Mouse (Mus musculus) lung, postnatal 25 days (tissue): ENCODE measurements at regions not wholly inside any gene's neighbourhood (a gene's known extent, or its start where the extent isn't known, plus 50 kb on each side); places are given as distances from the start of the nearest gene placed in this dataset.

Source experiments
- DNase-seq: peaks from one replicate; pipeline ENCODE4 v3.0.0; 2022; ENCODE audit warnings: low spot score

DNA sequence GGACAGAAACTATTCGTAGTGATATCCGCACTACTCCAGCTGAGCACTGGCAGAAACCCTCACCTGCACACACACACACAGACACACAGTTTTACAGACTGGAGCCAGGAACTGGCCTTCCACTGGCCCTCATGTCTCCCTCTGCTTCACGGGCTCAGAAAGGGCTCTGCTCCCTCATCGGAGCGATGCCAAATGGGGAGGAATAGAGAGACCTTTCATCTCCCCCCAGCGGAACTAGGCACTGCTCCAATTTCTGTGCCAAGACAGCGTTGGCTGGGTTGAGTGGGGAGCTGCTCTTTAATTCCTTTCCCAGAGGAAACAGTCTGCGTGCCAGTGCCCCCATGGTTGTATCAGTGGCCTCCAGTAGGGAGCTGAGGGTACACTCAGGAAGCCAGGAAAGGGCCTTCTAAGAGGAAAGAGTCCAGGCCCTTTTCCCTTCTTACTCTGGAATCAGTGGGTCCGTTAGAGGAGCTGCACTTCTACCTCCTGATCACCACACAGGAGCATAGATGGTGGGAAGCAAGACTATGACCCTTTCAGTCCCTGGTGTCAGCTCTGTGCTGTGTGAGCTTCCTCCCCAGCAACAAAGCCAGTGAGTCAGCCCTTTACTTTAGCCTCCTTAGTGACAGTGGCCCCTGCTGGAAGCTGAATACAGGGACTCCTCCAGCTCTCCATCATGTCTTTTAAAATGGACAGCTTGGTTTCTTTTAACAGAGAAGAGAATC lies 452.7 kb downstream of the Rps24 start:
- DNase-seq: no peak

DNA sequence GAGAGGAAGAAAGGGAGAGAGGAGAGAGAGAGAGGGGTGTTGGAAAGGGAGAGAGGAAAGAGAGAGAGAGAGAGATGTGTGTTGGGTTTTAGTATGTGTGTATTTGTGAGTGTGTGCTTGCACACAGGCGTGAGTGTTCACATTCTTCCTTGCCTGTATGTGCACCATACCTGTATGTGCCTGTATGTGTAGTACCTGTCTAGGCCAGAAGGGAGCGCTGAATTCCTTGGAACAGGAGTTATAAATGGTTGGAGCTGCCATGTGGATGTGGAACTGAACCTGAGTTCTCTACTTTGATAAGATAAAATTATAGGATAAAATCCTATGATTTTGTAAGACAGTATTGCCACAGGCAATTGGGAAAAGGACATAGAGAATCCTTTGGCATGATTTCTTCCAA lies 458.8 kb downstream of the Rps24 start:
- no peak for DNase-seq

DNA sequence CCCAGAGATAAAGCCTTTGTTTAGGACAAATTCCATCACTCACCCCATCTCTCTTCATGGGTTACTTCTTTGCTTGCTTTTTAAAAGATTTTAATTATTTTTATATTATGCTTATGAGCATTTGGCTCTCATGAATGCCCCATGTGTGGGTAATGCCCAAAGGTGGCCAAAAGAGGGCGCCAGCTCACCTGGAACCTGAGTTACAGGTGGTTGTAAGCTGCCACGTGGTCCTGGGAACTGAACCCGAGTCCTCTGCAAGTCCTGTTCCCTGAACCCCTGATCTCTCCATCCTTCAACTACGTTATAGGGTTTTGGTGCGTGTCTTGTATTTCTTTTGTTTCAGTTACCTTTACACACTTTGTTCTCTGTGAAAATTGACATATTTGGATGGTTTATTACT lies 460.2 kb downstream of the Rps24 start:
- DNase-seq: no peak

DNA sequence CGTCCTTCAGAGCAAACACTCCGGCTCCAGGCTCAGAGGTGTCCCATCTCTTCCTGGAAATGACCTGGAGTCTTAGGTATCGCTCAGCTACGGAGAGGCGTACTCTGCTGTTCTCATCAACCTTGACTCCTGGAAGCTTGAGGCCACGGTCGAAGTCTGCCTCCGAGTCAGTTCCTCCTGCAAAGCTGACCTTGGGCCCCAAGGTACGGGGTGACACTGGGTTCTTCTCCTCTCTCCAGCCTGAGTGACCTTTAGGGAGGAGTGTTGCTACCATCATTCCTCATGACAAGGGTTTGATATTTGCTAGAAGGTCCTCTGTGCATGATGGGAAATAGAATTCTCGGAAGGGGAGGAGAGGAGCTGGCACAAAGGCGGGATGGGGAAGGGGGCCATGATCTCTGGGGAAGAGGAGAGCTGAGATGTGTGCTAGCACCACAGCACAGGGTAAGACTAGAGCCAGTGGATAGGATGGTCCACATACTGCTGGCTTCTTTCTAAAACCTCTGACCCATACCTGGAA lies 469.0 kb downstream of the Rps24 start:
- DNase-seq: no peak

DNA sequence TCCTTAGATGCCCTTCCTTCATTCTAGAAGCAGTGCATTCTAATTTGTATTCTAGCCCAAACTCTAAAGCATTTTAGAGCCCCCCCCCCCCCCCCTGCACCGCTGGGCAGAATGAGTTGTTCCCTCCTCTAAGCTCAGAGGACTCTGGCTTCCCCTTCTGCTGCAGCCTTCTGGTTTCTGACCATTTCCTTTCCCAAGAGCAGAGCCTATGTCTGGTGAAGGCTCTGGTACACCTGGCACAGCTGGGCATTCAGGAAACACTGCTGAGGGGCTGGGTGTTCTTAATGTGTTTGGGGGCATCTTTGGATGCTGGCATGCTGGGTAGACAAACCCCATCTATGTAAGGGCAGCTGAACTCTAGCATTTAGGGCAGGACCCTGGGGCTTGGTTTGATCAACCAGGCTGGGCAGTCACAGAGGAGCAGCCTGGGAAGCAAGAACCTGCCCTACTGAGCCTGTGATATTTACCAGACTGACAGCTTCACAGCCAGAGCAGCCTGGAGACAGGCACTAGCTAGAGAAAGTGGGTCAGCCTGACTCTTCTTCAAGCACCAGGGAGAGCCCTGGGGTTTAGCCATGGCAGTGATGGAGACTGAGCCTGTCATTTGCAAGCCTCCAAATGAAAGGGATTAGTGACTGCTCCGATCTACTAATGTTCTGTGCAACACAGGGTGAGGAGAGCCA lies 469.7 kb downstream of the Rps24 start:
- DNase-seq: no peak

DNA sequence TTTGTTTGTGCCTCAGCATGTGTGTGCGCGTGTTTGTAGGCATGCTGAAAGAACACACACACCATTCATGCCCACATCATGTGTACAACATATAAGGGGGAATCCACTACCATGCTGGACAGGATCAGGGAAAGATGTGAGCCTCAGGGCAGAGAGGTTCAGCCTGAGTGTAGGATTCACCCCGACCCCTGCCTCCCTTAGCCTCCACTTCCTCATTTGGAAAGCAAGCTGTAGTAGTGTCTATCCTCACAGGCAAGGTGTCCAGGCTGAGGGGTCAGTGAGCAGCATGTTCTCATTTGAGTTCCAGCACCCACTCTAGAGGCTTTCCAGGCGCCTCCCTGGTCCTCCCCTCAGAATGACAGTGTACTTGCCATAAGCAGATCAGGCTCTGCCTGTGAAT lies 470.5 kb downstream of the Rps24 start:
- DNase-seq: no peak

DNA sequence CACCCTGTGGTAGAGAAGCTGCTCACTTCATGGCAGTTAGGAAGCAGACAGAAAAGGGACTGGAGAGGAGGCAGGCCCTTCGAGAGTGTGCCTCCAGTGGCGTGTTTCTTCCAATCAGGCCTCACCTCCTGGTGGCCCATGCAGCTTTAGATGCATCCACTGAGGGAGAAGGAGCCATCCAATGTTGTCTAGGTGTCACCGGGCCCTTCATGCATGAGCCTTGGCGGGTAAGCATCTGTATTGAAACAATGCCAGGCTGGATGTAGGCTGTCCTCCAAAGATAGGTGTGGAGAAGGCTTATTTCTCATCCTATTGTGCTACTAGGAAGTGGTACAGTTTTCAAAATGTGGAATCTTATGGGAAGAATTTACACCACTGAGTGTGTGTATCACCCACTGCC lies 471.9 kb downstream of the Rps24 start:
- DNase-seq: no peak

DNA sequence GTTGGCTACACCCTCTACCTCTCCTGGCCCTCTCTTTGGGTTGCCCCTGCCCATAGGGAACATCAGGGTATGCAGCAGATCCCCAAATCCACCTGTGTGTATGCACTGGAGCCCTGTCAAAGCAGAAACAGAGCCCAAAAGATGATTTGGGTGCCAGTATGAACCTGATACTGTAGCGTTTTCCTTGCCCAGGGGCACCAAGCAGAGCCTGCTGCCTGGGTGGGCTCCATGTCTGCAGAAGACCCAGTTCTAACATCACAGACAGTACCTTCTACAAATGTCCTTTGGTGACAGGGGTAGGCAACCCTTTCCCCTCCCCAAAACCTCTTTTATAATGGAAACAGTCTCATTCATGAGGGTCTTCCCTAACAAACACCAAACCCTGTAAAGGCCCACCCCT lies 472.5 kb downstream of the Rps24 start:
- no peak for DNase-seq

DNA sequence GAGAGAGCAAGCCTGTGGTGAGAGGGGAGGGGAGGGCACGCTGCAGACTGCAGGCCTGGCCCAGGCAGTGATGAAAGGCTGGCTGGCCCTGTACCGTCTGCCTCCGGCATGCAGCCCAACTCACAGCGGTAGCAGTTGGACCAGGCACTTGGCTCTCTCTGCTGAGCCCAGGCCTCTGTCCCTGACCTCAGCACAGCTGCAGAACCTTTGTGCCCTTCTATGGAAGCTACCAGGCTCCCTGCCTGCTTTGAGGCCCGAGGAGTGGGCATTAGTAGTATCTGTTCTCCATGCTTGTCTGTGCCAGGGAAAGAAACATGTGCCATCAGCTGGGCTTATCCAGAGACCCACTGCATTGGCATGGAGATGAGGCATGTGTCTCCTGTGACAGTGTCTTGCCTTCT lies 473.2 kb downstream of the Rps24 start:
- peak; percentile 8 for DNase-seq

DNA sequence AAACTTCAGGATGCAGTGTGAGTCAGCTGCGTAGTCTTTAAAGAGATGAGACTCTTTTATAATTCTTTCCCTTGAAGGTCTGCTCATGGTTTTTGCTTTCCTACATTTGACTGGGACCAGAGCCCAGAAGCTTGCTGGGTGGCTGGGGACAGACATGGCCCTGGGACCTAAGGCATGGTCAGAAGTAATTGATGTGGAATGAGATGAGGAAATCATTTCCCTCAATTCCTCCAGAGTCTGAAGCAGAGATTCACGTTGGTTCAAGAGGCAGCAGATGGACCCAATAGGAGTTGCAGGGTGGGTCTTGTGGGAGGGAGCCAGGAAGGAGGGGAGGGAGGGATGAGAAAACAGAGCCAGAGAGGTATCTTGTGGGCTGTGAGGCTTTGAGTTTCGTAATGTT lies 473.9 kb downstream of the Rps24 start:
- DNase-seq: no peak

DNA sequence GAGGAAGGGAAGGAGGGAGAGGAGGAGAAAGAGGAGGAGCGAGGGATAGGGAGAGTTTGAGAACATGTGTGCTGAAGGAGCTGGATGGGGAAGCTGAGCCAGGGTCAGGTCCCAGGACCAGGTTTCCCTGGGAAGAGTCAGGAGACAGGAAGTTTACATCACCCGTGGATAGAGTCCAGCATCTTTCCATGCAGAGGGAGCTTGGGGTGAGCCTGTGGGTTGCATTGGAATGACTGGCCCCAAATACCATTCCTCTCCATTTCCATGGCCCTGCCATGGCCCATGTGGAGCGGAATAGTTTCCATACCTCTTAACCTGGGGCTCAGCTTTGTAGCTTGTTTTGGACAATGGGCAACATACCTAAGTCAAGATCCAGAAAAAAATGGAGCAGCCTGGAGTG lies 474.8 kb downstream of the Rps24 start:
- DNase-seq: no peak

DNA sequence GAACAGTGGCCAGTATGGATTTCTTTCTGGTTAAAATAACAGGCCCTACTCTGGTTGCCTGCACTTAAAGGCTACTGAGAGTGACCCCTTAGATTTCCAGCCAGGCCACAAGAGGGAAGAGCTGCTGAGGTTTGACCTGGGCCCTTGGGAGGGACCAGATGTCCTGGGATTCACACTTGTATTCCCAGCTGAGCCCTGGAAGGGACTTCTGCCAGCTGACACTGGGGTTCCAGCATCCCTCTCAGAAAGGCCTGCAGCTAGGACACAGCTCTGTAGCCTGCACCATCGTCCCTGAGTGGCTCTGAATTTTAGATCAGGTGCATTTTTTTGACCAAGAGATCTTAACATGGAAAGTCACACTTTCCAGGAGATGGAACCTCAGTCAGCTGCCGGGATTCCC lies 482.7 kb downstream of the Rps24 start:
- DNase-seq: no peak

DNA sequence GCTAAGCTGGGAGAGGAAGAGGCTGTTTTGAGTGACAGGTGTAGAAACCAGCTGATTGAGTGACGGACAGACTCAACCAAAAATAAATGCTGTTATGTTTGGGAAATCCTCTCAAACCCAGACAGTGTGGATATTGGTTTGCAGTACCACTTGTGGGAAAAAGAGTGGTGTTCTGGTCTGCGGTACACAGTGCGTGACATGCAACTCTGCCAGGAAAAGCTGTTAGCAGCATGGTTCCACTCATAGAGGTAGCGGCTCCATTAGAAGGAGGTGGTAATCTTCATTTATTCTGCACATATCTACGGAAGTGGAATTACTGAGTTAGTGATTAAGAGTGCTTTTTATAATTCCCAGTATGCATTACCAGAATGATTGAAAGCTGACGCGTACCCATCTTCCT lies 485.4 kb downstream of the Rps24 start:
- DNase-seq: no peak

DNA sequence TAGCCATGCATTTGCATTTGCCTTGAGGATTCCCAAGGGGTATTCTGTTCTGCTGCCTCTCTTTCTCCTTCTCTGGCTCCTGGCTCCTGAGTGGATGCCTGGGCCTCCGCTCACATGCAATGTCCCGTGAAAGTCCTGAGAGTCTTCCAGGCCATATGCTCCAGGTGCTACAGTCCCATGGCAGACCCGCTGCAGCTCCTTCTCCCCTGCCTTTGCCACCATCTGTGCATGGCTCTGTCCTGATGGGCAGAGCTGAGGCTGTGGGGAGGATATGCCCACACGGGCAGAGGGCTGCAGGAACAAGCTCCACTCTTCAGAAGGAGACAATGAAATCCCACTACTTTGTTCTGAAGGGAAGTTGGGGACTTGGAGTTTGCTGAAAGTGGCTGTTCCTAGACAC lies 485.9 kb upstream of the Zmiz1 start:
- no peak for DNase-seq

DNA sequence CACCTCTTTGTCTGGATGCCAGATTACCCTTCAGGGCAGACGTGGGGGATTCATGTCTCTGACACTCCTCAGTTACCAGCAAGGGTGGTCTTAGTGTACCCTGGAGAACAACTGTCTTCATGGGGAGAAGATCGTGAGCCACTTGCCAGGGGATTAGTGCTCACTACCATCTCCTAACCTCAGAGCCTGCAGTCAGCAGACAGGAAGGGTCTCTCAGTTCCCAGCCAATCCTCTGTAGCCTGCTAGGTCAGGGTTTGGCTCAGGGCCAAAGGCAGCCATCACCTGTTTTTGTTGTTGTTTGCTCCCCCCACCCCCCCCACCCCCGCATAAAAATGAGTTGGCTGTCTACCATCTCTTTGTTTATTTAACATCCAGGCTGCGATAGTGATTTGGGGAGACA lies 485.4 kb upstream of the Zmiz1 start:
- no peak for DNase-seq

DNA sequence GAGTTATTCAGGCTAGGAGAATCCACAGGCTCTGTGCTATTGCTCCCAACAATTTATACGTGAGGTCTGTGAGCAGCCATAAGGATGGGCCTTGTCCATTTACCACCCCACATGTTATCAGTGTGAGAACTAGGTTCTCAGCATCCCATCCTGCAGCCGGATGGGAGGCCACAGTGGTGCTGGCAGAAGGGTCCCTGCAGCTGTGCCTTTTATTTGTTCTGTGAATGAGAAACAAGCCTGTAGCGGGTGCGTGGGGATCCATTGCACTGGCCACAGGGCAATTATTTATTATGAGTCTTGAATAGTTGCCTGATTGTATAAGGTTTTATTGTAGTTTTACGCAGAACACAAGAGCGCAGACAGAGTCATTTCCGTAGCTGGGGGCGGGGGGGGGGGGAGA lies 476.5 kb upstream of the Zmiz1 start:
- DNase-seq: no peak

DNA sequence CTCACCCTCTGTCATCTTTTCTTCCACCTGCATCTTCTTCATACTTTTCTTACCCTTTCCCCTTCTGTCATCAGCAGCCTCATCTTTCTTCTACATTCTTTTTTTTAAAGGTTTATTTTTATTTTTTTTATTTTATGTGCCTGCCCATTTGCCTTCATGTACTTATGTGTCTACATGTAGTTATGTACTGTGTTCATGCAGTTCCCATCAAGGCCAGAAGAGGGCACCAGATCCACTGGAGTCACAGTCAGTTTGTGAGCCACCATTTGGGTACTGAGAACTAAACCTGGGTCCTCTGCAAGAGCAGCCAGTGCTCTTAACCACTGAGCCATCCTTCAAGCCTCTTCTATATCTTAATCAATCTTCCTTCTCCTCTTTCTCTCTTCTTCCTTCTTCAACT lies 475.7 kb upstream of the Zmiz1 start:
- no peak for DNase-seq

DNA sequence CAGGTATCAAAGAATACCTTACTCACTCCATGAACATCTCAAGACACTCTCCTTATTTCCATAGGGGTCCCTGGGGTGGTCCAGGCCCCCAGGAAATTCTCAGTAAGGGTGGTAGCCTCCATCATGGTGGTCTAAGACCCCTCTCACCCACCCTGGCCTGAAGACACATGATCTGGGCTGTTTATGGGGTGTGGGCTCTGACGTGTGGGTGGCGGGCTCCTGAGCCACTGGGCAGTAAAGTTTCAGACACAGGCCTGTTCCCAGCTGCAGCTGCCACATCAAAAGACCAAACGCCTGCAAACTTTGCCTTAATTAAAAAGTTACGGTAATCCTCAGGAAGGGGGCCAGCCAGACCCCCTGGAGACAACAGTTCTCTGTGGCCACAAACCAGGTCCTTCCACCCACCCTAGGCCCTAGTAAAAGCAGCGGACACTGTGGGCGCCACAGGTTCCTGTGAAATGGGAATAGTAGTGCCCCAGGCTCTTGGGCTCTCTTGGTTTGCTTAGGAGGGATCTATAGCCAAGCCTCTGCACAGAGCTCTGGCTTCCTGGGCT lies 473.1 kb upstream of the Zmiz1 start:
- no peak for DNase-seq

DNA sequence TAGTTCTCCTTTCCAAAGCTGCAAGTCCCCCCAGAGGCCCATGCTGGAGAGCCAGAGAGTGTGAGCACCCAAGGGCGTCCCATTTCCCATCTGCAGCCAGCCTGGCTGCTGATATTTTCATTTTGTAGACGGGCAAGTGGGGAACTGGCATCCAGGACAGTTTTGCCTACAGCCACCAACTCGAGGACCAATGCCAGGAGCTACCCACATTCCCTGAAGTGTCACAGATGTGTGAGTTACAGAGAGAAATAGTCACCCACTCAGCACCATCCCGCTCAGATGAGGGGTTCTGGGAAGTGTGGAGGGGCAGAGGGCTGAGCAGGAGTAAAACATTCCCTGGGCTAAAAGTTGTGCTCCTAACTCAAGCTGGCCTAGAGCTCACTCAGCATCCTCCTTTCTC lies 472.6 kb upstream of the Zmiz1 start:
- DNase-seq: no peak

DNA sequence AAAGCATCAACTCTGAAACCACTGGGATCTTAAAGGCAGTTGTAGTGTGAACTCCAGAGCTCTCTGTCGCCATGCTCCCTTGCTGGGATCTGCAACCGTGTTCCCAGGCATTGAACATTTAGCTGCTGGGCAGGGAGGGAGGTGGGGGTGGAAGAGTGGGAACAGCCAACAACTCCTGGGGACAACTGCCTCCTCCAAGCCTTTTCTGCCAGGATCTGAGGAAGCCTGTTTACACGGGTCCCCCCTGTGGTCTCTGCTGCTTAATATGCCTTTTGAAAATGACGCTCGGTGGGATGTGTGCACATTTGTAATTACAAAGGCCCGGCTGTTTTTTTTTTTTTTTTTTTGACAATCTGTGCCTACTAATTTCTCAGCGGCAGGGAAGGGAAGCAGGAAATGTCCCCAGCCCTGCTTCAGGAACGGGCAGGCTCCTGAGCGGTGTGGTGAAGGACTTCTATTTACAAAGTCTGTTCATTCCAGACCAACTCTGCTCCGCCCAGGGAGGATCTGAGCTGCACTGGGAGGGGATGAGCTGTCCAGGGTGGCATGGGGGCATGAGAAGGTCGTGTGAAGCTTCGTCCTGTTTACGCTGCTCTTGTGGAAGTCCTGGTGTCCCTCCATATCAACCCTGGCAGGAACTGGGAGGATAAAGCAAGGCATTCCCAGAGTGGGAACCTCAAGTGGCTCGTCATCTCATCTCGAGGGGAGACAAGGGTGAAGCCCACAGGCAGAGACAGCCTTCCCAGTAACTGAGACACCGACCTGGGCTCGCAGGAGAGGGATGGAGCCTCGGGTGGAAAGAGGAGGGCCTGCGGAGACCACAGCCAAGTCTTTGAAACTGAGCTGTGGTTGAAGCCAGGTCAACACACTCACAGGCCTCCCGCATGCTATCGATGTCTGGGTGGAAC lies 465.0 kb upstream of the Zmiz1 start:
- peak; percentile 18 for DNase-seq

DNA sequence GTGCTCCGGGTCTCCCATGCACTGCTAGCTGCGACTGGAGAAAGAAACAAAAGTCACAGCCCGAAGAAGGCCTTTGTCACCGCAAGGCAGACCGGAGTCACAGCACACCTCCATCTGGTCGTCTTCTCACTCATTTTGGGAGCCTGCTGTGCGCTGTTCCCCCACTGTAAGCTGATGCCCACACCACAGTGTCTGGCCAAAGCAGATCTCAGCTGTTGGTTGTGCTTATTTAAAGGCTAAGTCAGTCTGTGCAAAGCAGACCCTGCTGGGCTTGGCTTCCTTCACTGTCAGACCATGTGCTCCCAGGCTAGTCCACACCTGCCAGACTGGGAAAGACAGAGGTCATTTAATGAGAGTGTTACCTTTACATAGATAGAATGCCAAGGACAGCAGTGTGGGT lies 463.8 kb upstream of the Zmiz1 start:
- no peak for DNase-seq

DNA sequence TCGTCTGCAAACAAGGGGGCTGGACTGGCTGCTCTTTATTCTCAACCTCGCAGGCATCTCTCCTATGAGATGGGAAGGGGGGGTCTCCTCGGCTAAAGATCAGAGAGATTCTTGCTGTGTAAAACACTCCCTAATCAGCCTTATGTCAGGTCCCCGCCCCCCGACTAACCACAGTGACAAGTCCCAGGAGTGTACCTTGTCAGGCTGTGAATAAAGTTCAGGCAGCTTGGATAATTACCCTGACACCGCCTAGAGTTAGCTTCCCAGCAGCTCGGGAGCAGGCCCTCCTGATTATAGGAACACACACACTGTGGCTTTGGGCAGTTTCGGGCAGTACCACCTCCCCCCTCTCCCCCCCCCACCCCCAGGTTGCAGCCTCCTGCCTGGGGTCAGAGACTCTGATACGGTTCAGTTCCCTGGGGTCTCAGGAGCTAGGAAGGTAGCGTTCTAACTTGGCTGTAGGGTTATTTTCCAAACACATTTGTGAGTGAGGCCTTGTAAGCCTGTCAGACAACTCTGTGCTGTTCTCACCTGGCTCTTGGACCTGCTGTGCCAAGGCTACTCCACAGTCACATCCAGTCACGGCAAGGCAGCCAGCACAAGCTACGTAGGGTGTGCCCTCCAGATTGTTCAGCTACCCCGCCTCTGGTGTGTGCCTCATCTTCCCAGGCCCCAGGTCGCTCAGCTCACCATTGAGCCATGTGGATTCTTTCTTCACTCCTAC lies 461.0 kb upstream of the Zmiz1 start:
- no peak for DNase-seq
